Mouse (Mus musculus): ENCODE results near the gene Zc3h15. TPM values are rescaled to one million over a fixed set of nuclear protein-coding genes. Genes with fewer than 3 reads are reported as not detected.
A peak's percentile ranks its signal among the peaks of the same experiment; 100 is the strongest.
"Not testable (repeated sequence)": the region's sequence is repeated elsewhere in the genome, so short reads cannot be mapped to it uniquely, and the experiment has no call there.

Zc3h15 gene
- 10 to 100 TPM; 69.6 to 86.3 (median 73.3) TPM for total RNA-seq (2022)

DNA sequence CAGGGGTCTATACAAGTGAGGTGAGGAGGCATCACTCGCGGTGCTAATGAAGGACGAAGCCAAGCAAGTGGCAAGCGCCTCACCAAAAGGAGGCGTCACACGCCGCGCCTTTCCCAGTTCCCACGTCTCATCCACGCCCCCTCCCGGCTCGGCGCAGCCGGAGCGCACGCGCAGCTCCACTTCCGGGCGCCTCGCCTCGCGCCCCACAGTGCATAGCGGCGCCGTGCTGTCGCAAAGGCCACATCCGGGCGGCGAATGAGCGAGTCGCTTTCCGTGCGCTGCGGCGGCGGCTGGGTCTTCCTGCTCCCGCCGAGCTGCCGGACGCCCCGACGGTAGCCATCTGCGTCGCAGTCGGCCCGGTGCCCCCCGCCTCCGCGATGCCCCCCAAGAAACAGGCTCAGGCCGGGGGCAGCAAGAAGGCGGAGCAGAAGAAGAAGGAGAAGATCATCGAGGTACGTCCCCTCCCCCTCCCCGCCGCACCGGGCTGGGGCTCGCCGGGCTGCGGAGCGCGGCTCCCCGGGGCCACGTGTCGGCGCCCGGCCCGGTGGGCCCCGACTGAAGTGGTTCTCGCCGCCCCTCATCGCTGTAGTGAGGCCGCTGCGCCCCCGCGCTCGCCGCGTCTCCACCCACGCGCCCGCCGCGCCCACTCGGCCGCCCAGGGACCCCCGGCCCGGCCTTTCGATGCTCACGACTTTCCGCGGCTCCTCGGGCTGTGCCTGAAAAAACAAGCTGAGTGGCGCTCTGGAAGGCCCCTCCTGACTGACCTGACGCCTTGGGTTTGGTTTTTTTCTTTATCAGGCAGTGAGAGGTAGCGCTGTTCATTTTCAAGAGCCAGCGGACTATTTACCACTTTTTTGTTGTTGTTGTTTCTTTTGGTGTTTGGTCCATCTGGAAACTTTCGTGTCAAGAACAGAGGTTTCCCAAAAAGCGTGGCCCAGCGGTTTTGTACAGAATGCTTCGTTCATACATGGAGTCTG is at the start of gene Zc3h15:
Gene Zc3h15, plus strand, starts transcription at position 160 of the 977 bp plus-strand sequence.
- peak; percentile 83 to 88 for DNase-seq (ENCODE audit: low spot score in 2 of 2)

DNA sequence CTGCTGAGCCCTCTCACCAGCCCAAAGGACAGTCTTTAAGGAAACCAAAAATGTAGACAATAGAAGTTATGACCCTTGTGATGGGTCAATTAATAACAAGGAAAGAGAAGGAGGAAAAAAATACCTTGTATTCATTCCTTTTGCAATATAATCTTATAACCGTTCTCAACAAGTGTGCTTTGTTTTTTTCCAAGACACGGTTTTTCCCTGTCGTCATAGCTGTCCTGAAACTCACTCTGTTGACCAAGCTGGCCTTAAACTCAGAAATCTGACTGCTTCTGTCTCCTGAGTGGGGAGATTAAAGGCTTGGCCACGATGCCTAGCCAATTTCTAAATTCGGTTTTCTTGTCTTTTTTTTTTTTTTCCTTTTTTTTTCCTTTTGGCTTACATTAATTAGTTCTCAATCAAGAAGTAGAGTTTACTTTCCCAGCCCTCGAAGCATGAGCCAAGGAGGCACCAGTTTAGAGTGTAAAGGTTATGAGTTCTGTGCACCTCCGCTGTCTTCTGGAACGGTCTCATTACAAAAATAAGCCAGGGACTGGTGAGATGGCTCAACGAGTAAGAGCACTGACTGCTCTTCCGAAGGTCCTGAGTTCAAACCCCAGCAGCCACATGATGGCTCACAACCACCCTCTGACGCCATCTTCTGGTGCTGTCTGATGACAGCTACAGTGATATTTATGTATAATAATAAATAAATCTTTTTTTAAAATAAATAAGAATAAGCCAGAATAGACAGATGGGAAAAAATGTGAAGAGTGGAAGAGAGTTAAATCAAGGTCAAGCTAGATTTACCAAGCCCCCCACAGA is 23.5 kb upstream of the Zc3h15 start:
- no peak for DNase-seq (ENCODE audit: low spot score in 2 of 2)

DNA sequence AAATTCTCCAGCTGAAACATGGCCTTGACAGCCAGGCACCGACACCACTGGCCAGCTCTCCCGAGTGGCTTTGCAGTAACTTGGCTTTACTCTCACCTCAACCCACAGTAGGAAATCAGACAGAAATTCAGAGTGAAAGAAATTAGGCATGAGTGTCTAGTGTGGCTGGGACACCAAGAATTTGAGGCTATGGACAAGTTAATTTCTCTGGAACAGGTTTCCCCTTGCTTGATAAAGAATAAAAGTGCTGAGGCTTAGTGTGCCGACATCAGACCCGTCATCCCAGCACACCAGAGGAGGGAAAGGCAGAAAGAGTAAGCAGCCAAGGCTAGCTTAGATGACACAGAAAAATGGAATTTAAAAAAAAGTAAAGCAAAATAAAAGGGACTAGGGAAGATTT is 22.7 kb upstream of the Zc3h15 start:
- DNase-seq (ENCODE audit: low spot score in 2 of 2) = no peak

DNA sequence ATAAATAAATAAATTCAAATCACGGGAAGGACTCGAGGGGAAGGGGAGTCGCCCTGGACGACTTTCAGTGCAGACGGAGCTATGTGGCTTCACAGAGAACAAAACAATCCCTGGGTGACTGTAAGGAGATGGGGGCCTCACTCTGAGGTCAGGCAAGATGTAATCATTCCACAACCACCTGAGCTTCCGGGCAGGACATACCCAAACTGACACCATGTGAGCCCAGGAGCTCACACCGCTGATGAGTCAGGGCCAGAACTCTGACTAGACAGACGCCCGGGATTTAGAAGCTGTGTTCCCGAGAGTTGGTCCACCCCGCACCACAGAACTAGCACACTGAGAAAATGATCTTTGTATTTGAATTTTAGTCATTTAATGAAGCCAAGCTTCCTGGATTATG is 21.4 kb upstream of the Zc3h15 start:
- DNase-seq (ENCODE audit: low spot score in 2 of 2) = no peak

DNA sequence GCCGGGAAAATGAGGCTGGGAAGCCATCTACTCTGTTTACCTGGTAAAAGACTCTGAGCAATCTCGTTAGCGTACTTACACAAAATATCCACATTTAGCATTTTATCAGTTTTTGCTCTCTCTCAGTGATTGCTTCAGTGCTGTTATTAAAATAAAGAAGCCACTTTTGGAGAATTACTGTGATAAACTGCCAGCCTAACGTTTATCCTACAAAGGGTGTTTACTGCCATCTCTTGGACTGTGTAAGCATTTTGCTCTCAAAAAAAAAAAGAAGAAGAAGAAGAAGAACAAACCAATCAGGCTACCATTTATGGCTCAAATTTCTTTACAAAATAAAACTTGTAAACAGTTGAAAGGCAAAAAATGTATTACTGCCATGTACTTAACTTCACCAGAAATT is 20.2 kb upstream of the Zc3h15 start:
- DNase-seq (ENCODE audit: low spot score in 2 of 2) = no peak

DNA sequence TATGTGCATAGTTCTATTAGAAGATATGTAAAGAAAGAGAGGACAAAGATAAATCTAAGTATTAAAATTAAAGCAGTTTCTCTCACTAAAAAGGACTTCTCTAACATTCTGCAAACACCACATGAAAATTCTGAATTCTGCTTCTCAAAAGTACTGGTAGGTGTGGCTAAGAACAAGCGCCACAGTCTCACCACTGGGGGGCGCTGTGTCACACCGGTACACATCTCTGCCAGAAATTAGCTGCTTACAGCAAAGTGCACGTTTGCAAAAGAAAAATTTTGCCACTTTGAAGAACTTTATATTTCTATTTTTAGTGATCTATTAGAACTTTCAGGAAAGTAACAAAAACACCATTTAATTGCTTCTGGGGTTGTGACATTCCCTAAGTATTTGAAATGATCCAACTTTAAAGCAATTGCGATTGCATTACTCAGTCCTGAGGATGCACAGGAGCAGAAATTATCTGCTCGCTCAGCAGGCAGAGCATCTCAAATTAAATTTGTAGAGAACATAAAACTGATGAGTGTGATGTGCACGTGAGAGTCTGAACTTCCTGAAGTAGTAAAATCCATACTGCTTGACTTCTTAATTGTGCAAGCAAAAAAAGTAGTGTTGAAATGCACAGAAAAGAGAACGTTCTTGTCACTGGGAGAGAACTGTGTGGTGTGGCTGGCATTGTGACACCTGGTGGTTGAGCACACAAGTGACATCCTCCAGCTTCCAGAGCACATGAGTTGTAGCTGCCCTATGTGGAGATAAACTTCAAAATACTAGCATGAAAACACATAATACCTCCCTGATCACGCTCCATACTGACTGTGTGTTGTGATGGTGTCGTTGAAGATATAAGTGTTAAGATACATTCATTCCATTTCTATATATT is 18.8 kb upstream of the Zc3h15 start:
- DNase-seq (ENCODE audit: low spot score in 2 of 2) = peak; percentile 18 to 40

DNA sequence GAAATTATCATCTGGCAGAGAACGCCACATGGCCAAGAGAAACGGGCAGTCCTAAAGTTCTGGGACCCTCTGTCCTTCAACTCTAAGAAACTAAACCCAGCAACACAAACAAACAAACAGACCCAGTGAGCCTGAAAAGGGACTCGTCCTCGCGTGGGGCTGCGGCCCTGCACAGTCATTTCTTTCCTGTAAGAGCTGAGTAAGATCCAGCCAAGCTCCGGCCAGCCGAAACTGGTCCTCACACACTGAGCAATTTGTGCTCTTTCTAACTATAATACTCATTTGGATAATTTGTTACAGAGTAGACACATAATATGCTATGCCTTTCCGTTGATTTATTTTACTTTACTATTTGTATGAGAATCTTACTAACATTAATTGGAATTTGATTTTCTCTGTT is 17.4 kb upstream of the Zc3h15 start:
- DNase-seq (ENCODE audit: low spot score in 2 of 2) = no peak

DNA sequence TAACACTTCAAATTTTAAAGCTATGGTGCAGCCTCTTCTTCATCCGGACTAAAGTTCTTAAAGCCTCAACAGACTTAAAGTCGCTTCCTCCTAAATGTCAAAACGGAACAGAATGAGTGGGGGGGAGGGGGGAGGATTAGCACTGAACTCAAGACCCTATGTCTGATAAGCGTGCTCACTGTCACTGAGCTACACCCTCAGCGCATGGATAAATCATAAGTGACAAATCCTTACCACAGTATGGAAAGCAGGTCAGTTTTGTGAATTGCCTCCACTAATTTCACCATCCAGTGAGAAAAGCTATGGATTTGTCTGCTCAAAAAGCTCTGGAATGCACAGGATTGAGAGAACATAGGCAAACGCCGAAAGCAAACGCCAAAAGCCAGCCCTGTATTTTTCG is 16.7 kb upstream of the Zc3h15 start:
- no peak for DNase-seq (ENCODE audit: low spot score in 2 of 2)

DNA sequence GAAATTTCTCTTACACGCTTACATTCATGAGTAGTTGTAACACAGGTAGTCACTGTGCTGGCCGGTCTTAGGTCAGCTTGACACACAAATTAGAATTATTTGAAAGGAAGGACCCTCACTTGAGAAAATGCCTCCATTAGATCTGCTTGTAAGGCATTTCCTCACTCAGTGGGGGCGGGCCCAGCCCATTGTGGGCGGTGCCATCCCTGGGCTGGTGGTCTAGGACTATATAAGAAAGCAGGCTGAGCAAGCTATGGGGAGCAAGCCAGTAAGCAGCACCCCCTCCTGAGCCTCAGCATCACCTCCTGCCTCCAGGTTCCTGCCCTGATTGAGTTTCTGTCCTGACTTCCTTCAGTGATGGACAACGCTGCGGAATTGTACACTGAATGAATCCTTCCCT is 16.3 kb upstream of the Zc3h15 start:
- DNase-seq (ENCODE audit: low spot score in 2 of 2) = no peak

DNA sequence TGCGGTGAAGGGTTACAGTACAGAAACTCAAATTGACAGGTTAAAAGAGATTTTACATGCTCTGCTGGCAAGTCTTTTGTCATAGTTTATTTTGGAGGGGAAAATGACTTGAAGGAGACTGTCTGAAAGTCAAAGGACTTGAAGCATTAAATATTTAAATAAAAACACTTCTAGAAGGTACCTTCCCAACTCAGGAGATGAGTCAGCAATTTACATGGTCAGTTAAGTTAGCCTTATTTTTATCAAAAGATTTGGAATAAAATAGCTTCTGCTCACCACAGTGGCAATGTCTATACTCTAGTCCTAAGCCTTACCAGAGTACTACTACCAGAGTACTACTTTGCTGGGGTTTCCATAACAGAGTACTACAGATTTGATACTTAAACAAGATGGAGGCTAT is 2.2 kb upstream of the Zc3h15 start:
- DNase-seq (ENCODE audit: low spot score in 2 of 2) = no peak

DNA sequence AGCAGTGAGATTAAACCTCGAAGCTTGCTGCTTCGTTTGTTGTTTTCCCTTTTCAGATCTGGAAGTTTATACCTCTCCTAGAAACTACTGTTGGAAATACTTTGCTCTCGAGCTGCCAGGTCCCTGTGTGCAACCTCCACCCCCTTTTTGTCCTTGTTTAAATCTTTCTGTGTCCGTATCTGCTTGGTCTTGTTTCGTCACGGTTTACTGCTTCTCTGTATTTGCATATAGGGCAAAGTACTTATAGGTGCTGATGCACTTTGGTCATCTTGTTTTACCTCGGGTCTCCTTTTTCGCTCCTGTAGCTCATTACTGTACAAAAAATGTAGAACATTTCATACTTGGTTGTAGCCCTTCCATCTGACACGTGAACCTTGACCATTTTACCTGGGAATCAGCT is 4.7 kb downstream of the Zc3h15 start:
- DNase-seq (ENCODE audit: low spot score in 2 of 2) = no peak

DNA sequence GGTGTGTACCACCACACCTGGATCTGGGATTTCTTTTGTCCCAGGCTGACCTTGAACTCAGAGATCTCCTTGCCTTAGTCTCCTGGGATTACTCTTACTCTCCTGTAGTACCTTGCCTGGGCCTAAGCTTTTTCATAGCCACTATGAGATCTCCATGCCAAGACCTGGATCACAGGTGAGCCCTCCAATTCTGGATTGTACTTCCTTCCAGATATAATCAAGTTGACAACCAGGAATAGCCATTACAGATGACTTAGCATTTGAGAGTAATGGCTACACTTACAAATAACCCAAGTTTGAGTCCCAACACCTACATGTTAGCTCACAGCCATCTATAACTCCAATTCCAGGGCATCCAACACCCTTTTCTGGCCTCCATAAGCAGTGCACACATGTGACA is 8.4 kb downstream of the Zc3h15 start:
- DNase-seq (ENCODE audit: low spot score in 2 of 2) = no peak

DNA sequence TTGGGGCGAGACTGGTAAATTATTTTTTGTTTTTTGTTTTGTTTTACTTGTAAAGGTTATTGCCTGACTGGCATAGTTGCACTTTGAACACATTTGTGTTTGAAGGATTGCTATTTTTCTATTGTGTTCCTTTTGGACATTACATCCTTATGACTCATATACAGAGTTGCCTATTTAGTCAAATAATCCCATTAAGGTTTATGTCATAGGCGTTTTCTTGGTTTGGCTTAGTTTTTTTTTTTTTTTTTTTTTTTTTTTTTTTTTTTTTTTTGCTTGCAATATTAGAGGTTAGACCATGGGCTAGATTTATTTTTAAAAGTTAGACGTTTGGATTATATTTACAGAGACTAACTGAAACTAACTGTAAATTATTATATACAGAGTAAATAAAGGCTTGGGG is 15.0 kb downstream of the Zc3h15 start:
- DNase-seq (ENCODE audit: low spot score in 2 of 2) = no peak

DNA sequence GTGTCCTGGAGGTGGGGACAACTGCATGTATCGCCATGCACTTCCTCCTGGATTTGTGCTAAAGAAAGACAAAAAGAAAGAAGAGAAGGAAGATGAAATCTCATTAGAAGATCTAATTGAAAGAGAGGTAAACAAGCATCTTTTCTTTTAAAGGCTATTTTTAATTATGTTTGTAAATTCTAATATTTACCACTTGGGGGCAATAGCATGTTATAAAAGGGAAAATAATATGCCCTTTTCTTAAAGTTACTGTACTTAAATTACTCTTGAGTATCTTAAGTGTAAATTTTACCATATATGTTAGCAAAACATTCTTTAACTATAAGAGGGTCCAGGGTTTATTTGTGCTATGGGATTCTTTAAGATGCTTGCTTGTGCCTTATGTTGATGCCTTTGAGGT is 15.9 kb downstream of the Zc3h15 start:
- no peak for DNase-seq (ENCODE audit: low spot score in 2 of 2)

DNA sequence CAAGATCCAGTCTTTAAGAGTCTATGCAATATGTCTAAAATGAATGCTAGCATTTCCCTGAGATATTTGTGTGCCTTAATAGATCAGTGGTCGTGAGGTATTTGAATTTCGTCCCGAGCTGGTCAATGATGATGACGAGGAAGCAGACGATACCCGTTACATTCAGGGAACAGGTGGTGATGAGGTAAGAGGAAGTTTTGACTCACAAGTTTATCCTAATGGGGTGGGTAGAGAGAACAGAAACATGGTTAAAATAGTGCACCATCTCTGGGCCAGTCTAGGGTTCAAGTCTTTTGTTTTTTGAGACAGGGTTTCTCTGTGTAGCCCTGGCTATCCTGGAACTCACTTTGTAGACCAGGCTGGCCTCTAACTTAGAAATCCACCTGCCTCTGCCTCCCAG is 17.1 kb downstream of the Zc3h15 start:
- DNase-seq (ENCODE audit: low spot score in 2 of 2) = no peak

DNA sequence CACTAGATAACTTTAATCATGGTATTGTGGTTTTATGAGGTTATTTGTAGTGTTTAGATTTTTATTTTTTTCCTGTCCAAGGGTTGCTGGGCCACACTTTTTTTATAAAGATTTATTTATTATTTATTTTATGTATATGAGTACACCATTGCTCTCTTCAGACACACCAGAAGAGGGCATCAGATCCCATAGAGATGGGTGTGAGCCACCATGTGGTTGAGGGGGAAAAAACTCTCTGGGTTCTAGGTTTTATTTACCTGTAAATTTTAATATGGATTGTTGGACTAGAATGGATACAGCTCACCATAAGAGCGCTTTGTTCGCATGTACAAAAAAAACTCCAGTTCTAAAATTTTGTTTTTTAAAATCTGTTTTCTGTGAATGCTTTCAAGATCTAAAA is 20.8 kb downstream of the Zc3h15 start:
- not testable (repeated sequence) for DNase-seq (ENCODE audit: low spot score in 2 of 2)

DNA sequence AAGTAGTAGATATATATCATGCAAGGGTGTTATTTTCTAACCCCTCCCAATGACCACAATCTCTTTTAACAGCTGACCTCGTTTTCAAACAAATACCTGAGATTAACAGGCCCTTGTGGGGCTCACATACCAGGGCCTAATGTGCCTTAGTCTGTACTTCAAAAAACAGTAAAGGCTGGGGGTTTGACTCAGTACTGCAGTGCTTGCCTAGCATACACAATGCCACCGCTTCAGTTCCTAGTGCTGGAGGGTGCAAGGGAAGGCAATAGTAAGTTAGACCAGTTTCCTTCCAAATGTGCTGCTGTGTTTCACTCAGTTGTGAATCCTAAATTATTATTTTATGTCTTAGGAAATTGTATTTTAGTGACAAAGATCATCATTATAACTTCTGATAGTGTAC is 23.2 kb downstream of the Zc3h15 start:
- DNase-seq (ENCODE audit: low spot score in 2 of 2) = no peak

DNA sequence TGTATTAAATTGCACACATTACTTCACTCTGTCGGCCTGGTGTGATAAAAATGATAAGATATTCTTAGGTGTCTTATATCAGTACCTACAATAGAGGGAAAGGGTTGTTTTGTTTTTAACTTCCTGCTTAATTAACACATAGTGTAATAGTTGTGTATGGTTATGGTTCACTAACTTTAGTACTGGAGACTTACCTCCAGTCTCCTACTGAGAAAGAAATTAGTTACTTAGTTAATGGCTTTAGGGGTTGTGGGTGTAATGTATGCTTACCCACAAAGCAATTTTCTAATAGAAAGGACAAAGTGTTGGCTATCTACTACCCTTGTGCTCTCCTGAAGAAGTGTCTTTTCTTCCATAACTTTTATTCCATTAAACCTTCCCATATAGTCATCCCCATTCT is 23.8 kb downstream of the Zc3h15 start:
- no peak for DNase-seq (ENCODE audit: low spot score in 2 of 2)

DNA sequence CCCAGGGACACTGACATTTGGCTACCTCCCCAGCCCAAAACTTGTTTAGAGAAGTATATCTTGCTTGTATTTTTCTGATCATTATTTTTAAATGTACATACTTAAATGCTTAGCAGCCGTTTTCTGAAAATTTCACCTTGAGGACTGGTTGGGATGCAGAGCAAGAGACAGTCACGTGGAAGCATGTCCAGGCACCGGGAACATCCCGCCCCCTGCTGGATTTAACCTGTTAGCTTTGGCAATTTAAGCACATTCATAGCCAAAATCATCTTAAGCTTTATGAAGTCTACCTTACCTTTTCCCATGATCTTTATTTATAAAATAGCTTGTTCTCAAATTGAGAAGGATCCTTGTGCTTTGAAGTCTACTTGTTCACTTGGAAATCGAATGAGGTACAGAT is 25.8 kb downstream of the Zc3h15 start:
- no peak for DNase-seq (ENCODE audit: low spot score in 2 of 2)

DNA sequence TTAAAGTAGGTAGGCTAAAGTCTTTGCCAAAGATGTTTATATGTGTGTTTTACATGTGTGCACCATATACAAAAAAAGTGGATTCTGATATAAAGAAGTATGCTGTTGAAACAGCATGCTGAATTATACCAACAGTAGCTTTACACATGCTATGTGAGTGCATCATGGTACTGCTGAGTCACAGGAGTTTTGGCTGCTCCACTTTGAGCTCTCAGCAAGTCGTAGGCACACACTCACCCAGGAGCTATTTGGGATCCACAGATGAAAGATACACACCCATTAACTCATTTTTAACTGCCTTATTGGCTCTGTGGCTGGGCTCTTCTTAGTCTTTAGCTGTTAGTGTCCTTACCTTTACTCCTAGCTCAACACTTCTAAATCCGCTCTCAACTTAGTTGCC is 27.6 kb downstream of the Zc3h15 start:
- no peak for DNase-seq (ENCODE audit: low spot score in 2 of 2)

DNA sequence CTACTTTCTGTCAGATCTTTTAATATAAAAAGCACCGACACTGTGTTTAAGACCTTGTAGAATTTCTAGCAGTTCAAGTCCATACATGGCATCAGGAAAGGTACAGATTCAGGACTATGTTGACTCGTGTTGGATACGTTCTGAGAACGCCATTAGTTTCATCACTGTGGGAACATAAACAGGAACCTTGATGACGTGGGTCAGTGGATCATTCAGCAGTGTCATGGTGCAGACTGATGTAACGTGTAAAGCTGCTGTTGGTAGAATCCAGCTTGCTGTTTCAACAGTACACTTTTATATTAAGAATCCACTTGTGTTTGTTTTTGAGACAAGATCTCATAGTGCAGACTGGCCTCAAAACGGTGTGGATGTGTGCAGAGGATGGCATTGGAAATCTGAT is 28.8 kb downstream of the Zc3h15 start:
- DNase-seq (ENCODE audit: low spot score in 2 of 2) = no peak

DNA sequence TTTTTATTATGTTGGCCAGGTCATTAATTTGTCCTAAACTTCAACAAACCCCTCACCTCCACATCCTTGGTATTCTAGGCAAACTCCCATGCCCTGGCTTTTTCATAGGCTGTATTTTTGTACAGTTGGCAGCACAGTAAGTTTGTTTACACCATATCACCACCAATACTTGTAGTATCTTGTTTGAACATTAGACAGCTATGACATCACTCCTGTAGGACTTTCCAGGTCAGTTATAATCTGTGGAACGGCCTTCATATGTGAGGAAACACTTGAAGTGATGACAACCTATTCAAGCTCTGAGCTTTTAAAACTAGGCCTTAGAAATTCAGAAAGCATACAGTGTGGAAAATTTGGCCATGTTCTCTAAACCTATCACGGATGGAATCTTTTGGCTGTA is 29.6 kb downstream of the Zc3h15 start:
- DNase-seq (ENCODE audit: low spot score in 2 of 2) = no peak

All from gastrocnemius, adult 8-10 months (tissue).